Mouse (Mus musculus): ENCODE data around the gene Gsdma. TPM values are rescaled to one million over a fixed set of nuclear protein-coding genes. Genes with fewer than 3 reads are reported as not detected.
"Not testable (repeated sequence)": the region's sequence is repeated elsewhere in the genome, so short reads cannot be mapped to it uniquely, and the experiment has no call there.

Gene Gsdma
- total and polyA plus RNA-seq, 3 experiments = 0.62 to 1.2 TPM; not detected in 1

DNA sequence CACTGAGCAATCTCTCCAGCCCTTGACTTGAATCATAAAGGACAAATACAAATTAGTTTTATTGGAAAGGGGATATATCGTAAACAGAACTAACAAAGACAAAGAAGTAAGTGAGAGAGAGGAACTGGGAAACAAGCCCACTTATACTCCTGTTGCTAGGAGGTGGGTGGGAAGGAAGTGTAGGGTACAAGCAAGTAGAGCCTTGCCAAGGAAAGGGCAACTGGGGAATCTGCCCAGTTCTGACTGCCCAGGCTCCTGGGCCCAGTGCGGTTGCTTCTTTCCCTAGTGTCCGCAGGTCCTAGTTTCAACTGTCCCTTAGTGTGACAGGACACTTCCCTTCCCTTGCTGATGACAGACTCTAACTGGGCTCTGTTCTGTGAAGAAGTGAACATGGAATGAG, 35.4 kb upstream of the Gsdma start:
- H3K4me1 ChIP-seq (ENCODE audit: control insufficient read depth in 1 of 2, insufficient read depth in 2 of 2, low read length in 2 of 2) = no peaks in the 10 kb centered on the region
- peaks cover 1 to 10% of the 10 kb centered on the region in 2 experiments; a peak in 3 of 4 replicates for H3K27me3 ChIP-seq (ENCODE audit: control insufficient read depth in 1 of 2, insufficient read depth in 2 of 2, low read length in 2 of 2)
- H3K4me3 ChIP-seq (ENCODE audit: control insufficient read depth in 1 of 2, insufficient read depth in 1 of 2, low read depth in 2 of 2, low read length in 2 of 2) = no peak overlapping the region
- H3K9me3 ChIP-seq (replicated peaks; ENCODE audit: insufficient read depth, low read length) = no peaks in the 10 kb centered on the region
- H3K9ac ChIP-seq (ENCODE audit: control insufficient read depth, low read depth, low read length, poor library complexity, severe bottlenecking) = no peak overlapping the region
- no peak for DNase-seq (ENCODE audit: low read depth, low spot score)
- H3K79me2 ChIP-seq (ENCODE audit: control insufficient read depth, insufficient read depth, low read length, poor library complexity) = no peaks in the 10 kb centered on the region
- TF ChIP-seq MAX (IDR thresholded peaks at IDR 0.05; ENCODE audit: low read length) (no peak), SMC3 (IDR thresholded peaks at IDR 0.05; ENCODE audit: low read depth, low read length) (no peak), GABPA (IDR thresholded peaks at IDR 0.05; ENCODE audit: low read depth, low read length) (no peak), MXI1 (IDR thresholded peaks at IDR 0.05; ENCODE audit: low read depth, low read length) (no peak), UBTF (IDR thresholded peaks at IDR 0.05; ENCODE audit: borderline replicate concordance, insufficient read depth, low read depth, low read length) (no peak), KAT2A (conservative IDR thresholded peaks at IDR 0.05; ENCODE audit: low read depth, low read length) (no peak)
- no peaks in the 10 kb centered on the region; a peak in 1 of 4 replicates for H3K36me3 ChIP-seq (ENCODE audit: control insufficient read depth in 1 of 2, insufficient read depth in 2 of 2, low read length in 2 of 2)
- H3K27ac ChIP-seq (ENCODE audit: control insufficient read depth, low read depth, low read length) = no peak overlapping the region

DNA sequence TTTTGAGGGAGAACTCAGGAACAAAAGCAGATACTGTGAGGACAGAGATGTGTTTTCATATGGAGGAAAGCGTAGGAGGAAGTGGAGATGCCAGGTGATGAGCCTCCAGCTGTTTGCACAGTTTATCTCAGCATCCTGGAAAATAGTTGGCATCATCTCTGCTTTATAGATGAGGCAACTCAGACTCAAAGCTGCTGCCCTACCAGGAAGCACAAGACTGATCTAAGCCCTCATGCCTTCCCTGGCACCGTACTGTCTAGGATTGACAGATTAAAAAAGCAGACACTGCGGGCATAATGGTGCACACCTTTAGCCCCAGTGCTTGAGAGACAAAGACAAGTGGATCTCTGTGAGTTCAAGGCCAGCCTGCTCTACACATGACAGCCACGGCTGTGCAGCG, 33.5 kb upstream of the Gsdma start:
- H3K36me3 ChIP-seq (ENCODE audit: control insufficient read depth in 1 of 2, insufficient read depth in 2 of 2, low read length in 2 of 2) = no peaks in the 10 kb centered on the region
- no peaks in the 10 kb centered on the region for H3K79me2 ChIP-seq (ENCODE audit: control insufficient read depth, insufficient read depth, low read length, poor library complexity)
- DNase-seq (ENCODE audit: low read depth, low spot score) = no peak
- H3K9me3 ChIP-seq (replicated peaks; ENCODE audit: insufficient read depth, low read length) = no peaks in the 10 kb centered on the region
- no peak overlapping the region for H3K4me3 ChIP-seq (ENCODE audit: control insufficient read depth in 1 of 2, insufficient read depth in 1 of 2, low read depth in 2 of 2, low read length in 2 of 2)
- H3K9ac ChIP-seq (ENCODE audit: control insufficient read depth, low read depth, low read length, poor library complexity, severe bottlenecking) = no peak overlapping the region
- no peak for TF ChIP-seq E2F4 (IDR thresholded peaks at IDR 0.05; ENCODE audit: borderline replicate concordance, low read depth, low read length)
- TF ChIP-seq BHLHE40 (IDR thresholded peaks at IDR 0.05; ENCODE audit: borderline replicate concordance, low read depth, low read length) = no peak
- peak; percentile 19; the same call in 1 of the 2 replicates for TF ChIP-seq ETS1 (IDR thresholded peaks at IDR 0.05; ENCODE audit: low read depth, low read length)
- no peak for TF ChIP-seq ELF1 (IDR thresholded peaks at IDR 0.05; ENCODE audit: low read depth, low read length)
- no peak for TF ChIP-seq RAD21 (IDR thresholded peaks at IDR 0.05; ENCODE audit: low read depth, low read length)
- no peak for TF ChIP-seq SIN3A (IDR thresholded peaks at IDR 0.05; ENCODE audit: low read length)
- H3K27me3 ChIP-seq (ENCODE audit: control insufficient read depth in 1 of 2, insufficient read depth in 2 of 2, low read length in 2 of 2) = peaks cover 1 to 10% of the 10 kb centered on the region in 2 experiments; a peak in 3 of 4 replicates
- no peaks in the 10 kb centered on the region for H3K4me1 ChIP-seq (ENCODE audit: control insufficient read depth in 1 of 2, insufficient read depth in 2 of 2, low read length in 2 of 2)
- no peak overlapping the region for H3K27ac ChIP-seq (ENCODE audit: control insufficient read depth, low read depth, low read length)

DNA sequence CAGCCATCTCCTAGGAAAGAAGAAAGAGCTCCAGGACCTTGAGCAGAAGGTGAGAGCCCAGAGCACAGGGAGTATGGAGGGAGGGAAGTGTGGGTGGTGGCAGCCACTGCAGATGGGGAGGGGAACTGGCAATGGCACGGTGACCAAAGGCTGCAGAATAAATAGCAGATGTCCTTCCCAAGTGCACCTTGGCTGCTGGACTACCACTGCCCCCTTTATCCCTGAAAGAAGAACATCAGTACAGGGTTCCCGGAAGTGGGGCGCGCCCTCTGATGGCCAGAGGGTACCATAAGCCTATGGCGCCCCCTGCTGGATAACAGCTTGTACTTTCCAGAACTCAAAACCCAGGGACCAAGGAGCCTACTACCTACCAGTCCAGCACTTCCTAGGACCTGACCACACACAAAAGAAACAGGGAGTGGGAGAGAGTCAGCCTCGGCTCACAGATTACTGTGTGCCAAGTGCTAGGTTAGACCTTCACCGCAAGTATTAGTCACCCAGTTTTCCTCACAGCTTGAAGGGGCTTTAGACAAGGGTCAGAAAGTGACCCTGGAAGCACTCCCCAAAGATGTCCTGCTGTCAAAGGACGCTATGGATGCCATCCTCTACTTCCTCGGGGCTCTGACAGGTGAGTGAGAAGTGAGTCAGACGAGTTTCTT, 28.7 kb upstream of the Gsdma start:
- TF ChIP-seq HCFC1 (IDR thresholded peaks at IDR 0.05; ENCODE audit: low read depth, low read length) (0 out of 2 replicates have a peak, but pooled peaks have one; percentile 25), ELF1 (IDR thresholded peaks at IDR 0.05; ENCODE audit: low read depth, low read length) (peak; percentile 82), CTCF (IDR thresholded peaks at IDR 0.05 in 2 of 3, conservative IDR thresholded peaks at IDR 0.05 in 1 of 3; ENCODE audit: control insufficient read depth in 1 of 3, insufficient read depth in 1 of 3, low read depth in 2 of 3, low read length in 3 of 3, poor library complexity in 1 of 3, severe bottlenecking in 1 of 3) (peak; percentile 38 to 69 (median 66)), ZC3H11A (IDR thresholded peaks at IDR 0.05; ENCODE audit: low read depth, low read length) (peak; percentile 35; the same call in 1 of the 2 replicates), RAD21 (IDR thresholded peaks at IDR 0.05; ENCODE audit: low read depth, low read length) (peak; percentile 49), SMC3 (IDR thresholded peaks at IDR 0.05; ENCODE audit: low read depth, low read length) (peak; percentile 49)
- peak; percentile 68 for DNase-seq (ENCODE audit: low read depth, low spot score)
- not testable (repeated sequence) for H3K9me3 ChIP-seq (replicated peaks; ENCODE audit: insufficient read depth, low read length)

More for the DNA sequence above, 28.7 kb upstream of the Gsdma start:
- not testable (repeated sequence) for H3K4me3 ChIP-seq (ENCODE audit: control insufficient read depth in 1 of 2, insufficient read depth in 1 of 2, low read depth in 2 of 2, low read length in 2 of 2); H3K36me3 ChIP-seq (ENCODE audit: control insufficient read depth in 1 of 2, insufficient read depth in 2 of 2, low read length in 2 of 2); H3K79me2 ChIP-seq (ENCODE audit: control insufficient read depth, insufficient read depth, low read length, poor library complexity); H3K27me3 ChIP-seq (ENCODE audit: control insufficient read depth in 1 of 2, insufficient read depth in 2 of 2, low read length in 2 of 2); H3K27ac ChIP-seq (ENCODE audit: control insufficient read depth, low read depth, low read length); H3K9ac ChIP-seq (ENCODE audit: control insufficient read depth, low read depth, low read length, poor library complexity, severe bottlenecking)
- H3K4me1 ChIP-seq (ENCODE audit: control insufficient read depth in 1 of 2, insufficient read depth in 2 of 2, low read length in 2 of 2) = peaks cover 5 to 11% of the 10 kb centered on the region in 2 experiments; a peak in 3 of 4 replicates

Data from MEL (cell line).